Mouse (Mus musculus) cerebral cortex, adult 2 months (tissue): ENCODE data around the gene Igf1.

Source experiments
- WGBS: fragments of 180-500 bp; shearing (Covaris S2); methylation state at CpG from one replicate; pipeline ENCODE4 v1.1.7; 2018; 5-methylcytosine and 5-hydroxymethylcytosine counted together

The Igf1 gene

DNA sequence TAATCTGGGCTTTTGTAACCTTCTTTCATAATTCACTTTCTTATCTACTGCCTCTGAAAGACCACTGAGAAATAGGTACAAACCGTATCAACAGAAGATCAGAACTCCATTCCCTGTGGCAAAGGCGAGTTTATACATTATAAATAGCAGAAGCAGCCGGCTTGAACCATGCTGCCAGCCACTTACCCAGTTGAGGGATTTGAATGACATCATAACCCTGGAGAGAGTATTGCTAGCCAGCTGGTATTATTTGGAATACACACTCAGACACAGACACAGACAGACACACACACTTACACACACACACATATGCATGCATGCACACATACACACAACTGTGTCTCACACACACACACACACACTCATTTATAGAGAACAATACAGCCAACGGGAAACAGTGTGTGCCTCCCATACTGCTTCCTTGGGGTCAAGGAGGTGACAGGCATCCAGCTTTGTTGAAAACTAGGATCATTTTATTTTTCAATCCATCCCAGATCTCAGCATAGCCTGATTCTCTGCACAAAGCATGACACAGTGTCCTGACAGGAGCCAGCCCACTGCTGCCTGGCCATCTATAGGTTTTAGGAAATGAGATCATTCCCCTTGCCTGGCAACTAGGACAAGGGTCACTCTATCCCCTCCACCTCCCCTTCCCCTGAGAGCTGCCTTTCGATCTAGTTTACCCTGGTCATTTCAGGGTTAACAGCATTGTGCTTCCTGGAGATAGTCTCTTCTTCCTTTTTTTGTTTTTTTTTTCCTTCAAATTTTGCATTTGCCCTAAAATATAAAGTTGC, at the start of gene Igf1:
Gene Igf1 (plus strand): TSS at position 253 of the 794 bp plus-strand sequence.
- WGBS, result 53% methylated on average over 5 of the region's 5 CpGs

DNA sequence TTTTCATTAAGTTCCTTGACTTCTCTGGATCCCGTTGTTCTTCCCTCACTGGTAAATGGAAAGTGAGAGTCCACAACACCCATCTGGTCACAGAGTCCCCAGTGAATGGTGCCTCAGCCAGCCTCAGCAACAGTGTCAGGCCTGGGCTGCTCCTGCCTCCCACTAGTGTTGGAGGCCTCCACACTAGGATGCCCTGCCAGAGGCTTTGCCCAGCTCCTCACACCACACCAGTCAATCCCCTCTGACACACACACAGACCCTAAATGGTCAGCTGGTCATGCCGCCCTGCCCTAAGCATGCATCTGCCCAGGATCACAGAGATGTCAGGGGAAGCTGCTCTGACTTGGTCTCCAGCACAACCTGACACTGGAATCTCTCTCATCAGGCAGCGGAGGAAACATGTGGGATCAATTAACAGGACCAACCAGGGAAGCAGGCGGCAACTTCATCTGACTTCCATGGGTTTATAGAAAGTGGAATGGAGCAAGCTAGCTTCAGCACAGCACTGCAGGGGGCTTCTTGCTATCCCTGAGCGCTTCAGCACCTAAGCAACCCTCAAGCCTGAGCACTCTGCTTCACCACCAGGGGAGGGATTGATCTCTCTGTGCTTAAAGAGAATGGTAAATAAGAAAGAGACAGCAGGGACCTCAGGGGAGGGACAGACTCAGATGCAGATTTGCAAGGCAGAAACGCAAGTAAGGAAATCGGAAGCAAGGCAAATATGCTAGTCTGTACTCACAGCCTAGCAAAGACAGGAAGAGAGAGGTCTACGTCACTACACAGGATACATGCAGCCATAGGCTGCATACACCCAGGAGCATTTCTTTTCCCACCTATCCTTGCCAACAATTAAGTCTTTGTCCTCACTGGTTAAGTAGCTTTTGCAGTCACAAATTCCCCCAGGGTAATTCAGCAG, 45.6 kb upstream of the Igf1 start:
- 59% methylated on average over 8 of the region's 8 CpGs for WGBS

- 34% methylated on average over 3 of the region's 3 CpGs for WGBS
These were observed 44.9 kb upstream of the Igf1 start for GRCm38 (mm10) chr10:87813073-87813590.

- WGBS, result 29% methylated on average over 4 of the region's 4 CpGs
These were observed 41.2 kb upstream of the Igf1 start for GRCm38 (mm10) chr10:87816861-87817260.

GRCm38 (mm10) chr10:87817786-87818185, 40.3 kb upstream of the Igf1 start:
- WGBS, result 88% methylated on average over 7 of the region's 7 CpGs

- 61% methylated on average over 10 of the region's 10 CpGs for WGBS
These were observed 36.2 kb upstream of the Igf1 start for GRCm38 (mm10) chr10:87821906-87822305.

DNA sequence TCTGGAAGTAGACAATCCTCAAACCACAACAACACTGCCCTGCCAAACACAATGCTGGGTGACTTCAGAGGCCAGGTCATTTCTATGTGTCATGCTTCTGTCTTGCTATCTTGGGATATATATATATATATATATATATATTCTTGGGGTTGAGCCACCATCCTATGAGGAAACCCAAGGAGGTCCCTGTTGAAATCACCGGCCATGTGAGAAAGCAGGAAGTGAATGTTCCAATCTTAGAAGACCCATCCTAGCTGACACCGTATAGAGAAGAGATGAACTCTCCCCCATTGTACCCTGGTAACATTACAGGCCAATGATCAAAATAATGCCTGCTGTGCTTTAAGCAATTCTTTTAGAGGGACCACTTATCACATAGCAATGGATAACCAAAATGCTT, 28.1 kb upstream of the Igf1 start:
- 85% methylated on average over 2 of the region's 2 CpGs for WGBS

DNA sequence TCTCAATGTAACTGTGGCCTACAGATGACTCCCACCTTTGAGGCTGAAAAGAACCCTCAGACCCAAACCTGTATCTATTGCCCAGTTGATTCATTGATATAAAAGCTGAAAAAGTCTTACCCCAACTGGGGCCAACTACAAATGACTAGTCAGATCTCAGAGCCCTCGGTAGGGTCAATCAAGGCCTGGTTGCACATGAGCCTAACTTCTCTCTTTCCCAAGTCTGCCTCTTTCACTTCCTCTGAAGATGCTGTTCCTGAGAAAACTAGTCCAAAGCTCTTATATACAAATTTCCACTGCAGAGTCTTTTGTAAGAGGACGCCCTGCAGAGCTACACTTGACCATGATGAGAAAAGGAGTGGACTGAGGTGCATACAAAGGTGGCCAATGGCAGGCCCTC, 27.4 kb upstream of the Igf1 start:
- WGBS, result 90% methylated on average over 2 of the region's 2 CpGs

GRCm38 (mm10) chr10:87832101-87832500, 26.0 kb upstream of the Igf1 start:
- 96% methylated on average over 1 of the region's 1 CpGs for WGBS

GRCm38 (mm10) chr10:87839454-87839853, 18.6 kb upstream of the Igf1 start:
- 94% methylated on average over 1 of the region's 1 CpGs for WGBS

DNA sequence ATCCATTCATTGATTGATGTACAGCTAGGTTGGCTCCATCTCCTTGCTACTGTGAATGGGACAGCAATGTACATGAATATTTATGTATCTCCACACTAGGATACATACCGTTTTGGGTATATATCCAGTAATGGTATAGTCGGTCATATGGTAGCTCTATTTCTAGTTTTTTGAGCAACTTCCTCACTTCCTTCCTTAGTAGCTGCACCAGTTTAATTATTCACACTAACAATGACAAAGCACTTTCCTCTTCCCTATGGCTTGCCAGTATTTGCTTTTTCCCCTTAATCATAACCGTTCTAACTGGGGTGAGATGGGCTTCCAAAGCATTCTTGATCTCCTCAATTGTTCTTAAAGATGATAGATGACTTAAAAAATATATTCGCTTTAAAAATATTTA, 15.6 kb upstream of the Igf1 start:
- 58% methylated on average over 4 of the region's 4 CpGs for WGBS

DNA sequence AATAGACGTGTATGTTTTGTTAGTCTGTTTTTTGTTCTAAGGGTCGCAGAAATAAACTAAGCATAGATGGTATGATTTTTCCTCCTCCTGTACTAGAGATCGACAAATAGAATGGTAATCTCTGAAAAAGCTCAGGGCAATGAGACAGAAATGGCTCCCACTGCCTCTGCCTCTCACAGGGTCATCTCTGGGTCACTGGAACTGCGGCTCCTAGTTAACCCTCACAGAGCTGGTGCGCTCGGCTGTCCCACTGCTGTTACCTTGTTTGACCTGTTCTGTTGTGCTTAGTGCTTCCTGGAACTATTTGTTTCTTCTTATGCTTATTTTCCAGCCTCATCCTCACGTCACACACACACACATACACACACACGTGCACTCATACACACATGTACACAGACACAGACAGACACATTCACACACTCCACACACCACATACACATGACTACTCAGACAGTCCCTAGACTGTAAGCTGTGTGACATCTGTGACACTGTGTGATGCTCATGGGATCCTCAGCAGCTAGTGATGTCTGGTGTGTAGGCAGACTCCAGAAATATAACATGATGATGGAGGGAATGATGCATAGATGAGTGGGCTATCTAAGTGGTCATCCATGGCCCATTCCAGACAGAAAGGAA, 13.0 kb upstream of the Igf1 start:
- WGBS, result 70% methylated on average over 8 of the region's 8 CpGs

GRCm38 (mm10) chr10:87847882-87848281, 10.2 kb upstream of the Igf1 start:
- 84% methylated on average over 4 of the region's 4 CpGs for WGBS

GRCm38 (mm10) chr10:87848419-87848818, 9.6 kb upstream of the Igf1 start:
- WGBS, result 70% methylated on average over 2 of the region's 2 CpGs

DNA sequence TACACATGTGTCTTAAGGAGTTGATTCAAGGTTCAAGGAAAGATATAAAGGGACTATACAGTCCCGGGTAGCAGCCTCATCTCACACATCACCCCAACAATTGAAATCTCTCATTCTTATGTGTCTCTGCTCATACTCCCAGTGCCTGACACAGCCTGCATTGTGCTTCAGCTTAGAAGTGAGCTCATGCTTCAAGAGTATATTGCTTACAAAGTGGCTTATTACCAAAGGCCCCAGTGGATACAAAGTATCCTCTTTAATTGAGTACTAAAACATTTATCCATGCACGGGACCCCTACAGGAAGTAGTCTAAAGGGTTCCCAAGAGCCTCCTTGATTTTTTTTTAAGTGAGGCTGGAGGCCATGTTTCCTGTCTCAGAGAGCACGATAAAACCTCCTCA, 6.6 kb upstream of the Igf1 start:
- 58% methylated on average over 3 of the region's 3 CpGs for WGBS

DNA sequence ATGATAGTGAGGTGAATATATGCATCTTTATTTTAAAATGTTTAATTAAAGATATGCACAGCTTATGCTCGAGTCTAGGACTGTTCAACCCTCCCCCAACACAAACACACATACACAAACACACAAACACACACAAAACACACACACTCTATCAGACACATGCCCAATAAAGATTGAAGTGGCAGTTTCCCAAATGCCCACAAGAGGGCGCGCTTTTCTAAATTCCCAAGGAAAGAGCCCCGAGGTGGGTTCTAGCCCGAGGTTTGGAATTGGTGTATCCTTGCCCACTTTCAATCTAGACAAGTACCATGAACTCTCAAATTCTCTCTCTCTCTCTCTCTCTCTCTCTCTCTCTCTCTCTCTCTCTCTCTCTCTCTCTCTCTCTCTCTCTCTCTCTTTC, 3.7 kb upstream of the Igf1 start:
- 3% methylated on average over 5 of the region's 5 CpGs for WGBS

- 78% methylated on average over 13 of the region's 13 CpGs for WGBS
These were observed 2.5 kb upstream of the Igf1 start for GRCm38 (mm10) chr10:87855423-87856122.

GRCm38 (mm10) chr10:87857215-87857955, 680 bp upstream of the Igf1 start:
- WGBS, result 75% methylated on average over 8 of the region's 8 CpGs

DNA sequence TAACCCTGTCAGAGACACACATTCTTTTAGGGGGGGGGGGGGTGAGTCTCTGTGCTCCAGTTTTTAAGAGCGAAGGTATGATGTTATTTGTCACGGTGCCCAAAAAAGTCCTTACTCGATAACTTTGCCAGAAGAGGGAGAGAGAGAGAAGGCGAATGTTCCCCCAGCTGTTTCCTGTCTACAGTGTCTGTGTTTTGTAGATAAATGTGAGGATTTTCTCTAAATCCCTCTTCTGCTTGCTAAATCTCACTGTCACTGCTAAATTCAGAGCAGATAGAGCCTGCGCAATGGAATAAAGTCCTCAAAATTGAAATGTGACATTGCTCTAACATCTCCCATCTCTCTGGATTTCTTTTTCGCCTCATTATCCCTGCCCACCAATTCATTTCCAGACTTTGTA, 874 bp downstream of the Igf1 start:
- 9% methylated on average over 6 of the region's 6 CpGs for WGBS

DNA sequence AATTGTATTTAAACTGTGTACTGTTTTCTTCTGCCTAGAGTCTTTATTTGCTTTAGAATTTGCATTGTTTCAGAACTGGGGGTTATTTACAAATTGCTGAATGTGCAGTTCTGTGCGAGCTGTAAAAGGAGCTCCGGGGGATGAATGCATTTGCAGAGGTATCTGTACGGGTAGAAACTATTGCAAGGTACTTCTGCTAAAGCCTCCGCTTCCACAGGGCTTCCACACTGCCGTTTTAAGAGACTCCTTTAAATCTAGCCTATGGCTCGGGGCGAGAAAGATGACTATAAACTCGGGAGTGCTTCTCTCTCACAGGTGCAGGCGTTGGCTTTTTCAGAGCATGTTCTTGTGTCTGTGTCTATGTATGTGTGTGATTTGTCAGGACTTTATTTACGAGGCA, 1.4 kb downstream of the Igf1 start:
- WGBS, result 6% methylated on average over 10 of the region's 10 CpGs
